Mouse (Mus musculus) CH12.LX (cell line): ENCODE measurements around the gene Rsc1a1.

Experiments used
- CTCF ChIP-seq, 2 experiments: IDR thresholded peaks in 1 of 2; conservative IDR thresholded peaks in 1 of 2; 2 replicates each; pipeline ENCODE4 v1.5.1; 2011 to 2012; ENCODE audit warnings: low read depth in 2 of 2, low read length in 2 of 2, improper control_type of control experiment in 1 of 2, inconsistent platforms in 1 of 2, mild to moderate bottlenecking in 1 of 2, moderate library complexity in 1 of 2
- MAX ChIP-seq: IDR thresholded peaks from 2 replicates; pipeline ENCODE4 v1.6.1; 2011; ENCODE audit warnings: low read length, improper control_type of control experiment
- POLR2A ChIP-seq: IDR thresholded peaks from 2 replicates; pipeline ENCODE4 v1.6.1; 2011; ENCODE audit warnings: low read depth, mild to moderate bottlenecking, improper control_type of control experiment, low read length
- SIN3A ChIP-seq: IDR thresholded peaks from 2 replicates; pipeline ENCODE4 v1.6.1; 2012; ENCODE audit warnings: low read length, improper control_type of control experiment, inconsistent platforms
- ZNF384 ChIP-seq: IDR thresholded peaks from 2 replicates; pipeline ENCODE4 v1.6.1; 2012; ENCODE audit warnings: low read depth, low read length, improper control_type of control experiment, inconsistent platforms

- TF ChIP-seq POLR2A (no peak), CTCF (conservative IDR thresholded peaks at IDR 0.05 in 1 of 2, IDR thresholded peaks at IDR 0.05 in 1 of 2; ENCODE audit: low read depth in 2 of 2, low read length in 2 of 2) (no peak), ZNF384 (no peak), SIN3A (no peak), MAX (no peak)
These were observed 32.2 kb upstream of the Rsc1a1 start for GRCm38 (mm10) chr4:141717633-141718032.
